Comparison of ENCODE assay signal across 22 mouse cellular contexts in the genomic region with DNA sequence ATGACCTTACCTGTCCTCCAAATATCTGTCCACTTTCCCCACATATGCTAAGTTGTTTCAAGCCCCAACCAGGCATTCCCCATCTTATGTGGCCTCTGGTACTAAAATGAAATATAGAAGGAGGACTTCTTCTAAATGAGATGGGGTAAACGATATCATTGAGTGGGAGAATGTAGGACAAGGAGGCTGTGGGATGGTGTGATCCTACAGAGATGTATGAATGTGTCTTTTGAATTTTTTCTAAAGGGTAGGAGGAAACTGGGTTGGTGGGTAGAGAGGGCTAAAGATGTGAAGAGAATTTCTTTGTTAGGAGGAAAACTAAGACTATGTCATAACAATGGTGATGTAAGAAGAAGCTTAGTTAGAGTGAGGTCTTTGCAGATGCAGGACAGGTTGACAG. TPM values are rescaled to one million over a fixed set of nuclear protein-coding genes. Genes with fewer than 3 reads are reported as not detected.
A peak's percentile ranks its signal among the peaks of the same experiment; 100 is the strongest.
DNase-seq lines count a peak whose midpoint lies in the region; ATAC-seq and TF ChIP-seq lines count a peak whose summit lies in the region.
"Had no signal": no experiment of that assay in that cellular context is flagged by ENCODE, and none has a peak within 500 bp of the region (broad histone marks: within the 10 kb centered on the region; RNA-seq: fewer than 3 reads in every experiment).

No protein-coding gene starts in this region.

- peak overlapping the region; percentile 20; the same call in 1 of the 2 replicates for H3K27ac ChIP-seq in left cerebral cortex, adult 2 months

- ATAC-seq in frontal cortex, adult (ENCODE audit: low TSS enrichment): peak; percentile 67
- ATAC-seq: activated CD4-positive, CD25-positive, alpha-beta regulatory T cell, adult 4 months; CD4-positive, CD25-positive, alpha-beta regulatory T cell, adult 4 months; Patski had no signal

- intact Hi-C loops in left cerebral cortex, adult 2 months (cut with DNase I): no loop called here
- intact Hi-C loops in left cerebral cortex, postnatal 36 days (cut with DNase I): no loop called here

- DNase-seq in frontal cortex, adult 2 months (ENCODE audit: extremely low spot score in 1 of 2, low spot score in 1 of 2): no peak
- no peak for DNase-seq in left cerebral cortex, adult 2 months (ENCODE audit: extremely low spot score in 1 of 2, low spot score in 2 of 2)
- DNase-seq in left cerebral cortex, postnatal 36 days (ENCODE audit: low spot score in 2 of 2): no peak
- DNase-seq: adrenal gland, adult 2 months; adrenal gland, adult 8-10 months; adrenal gland, postnatal 10 days; adrenal gland, postnatal 14 days; adrenal gland, postnatal 25 days; adrenal gland, postnatal 36 days; B cell, adult 2 months; cerebellum, adult 11 months; cerebellum, adult 11-12 months; cerebellum, adult 18-20 months had no signal

- TF ChIP-seq CTCF in left cerebral cortex, adult 2 months (IDR thresholded peaks at IDR 0.05): no peak

- no peak overlapping the region for H3K4me3 ChIP-seq in left cerebral cortex, adult 2 months

RNA-seq across cellular contexts. Expression of a gene that starts 57.8 kb away (rescaled TPM):
- polyA plus RNA-seq in frontal cortex, adult 2 months (2012; rRNA removed): 19.6 and 20.0 TPM in 2 replicates
- total RNA-seq in left cerebral cortex, adult 2 months (2021): 10 to 100 TPM; 46.1 to 47.8 TPM
- 10 to 100 TPM; 44.1 to 61.4 TPM for total RNA-seq in left cerebral cortex, postnatal 36 days (2021)
- total RNA-seq: adrenal gland, adult 18-20 months; CH12.LX; MEL had no signal
- polyA plus RNA-seq: activated CD4-positive, CD25-positive, alpha-beta regulatory T cell, adult 4 months; adrenal gland, adult 2 months; C2C12; CD4-positive, CD25-positive, alpha-beta regulatory T cell, adult 4 months; G1E; Patski had no signal
